Mouse (Mus musculus) C2C12 (cell line): ENCODE results near the gene Rap1gap2.

Source experiments
- CTCF ChIP-seq: IDR thresholded peaks from one replicate; pipeline ENCODE4 v1.5.1; 2011; ENCODE audit not compliant: control insufficient read depth, insufficient read depth, insufficient read length
- MYOD1 ChIP-seq: IDR thresholded peaks from one replicate; pipeline ENCODE4 v1.6.1; 2011; ENCODE audit warnings: low read depth; ENCODE audit not compliant: control insufficient read depth, insufficient read length

DNA sequence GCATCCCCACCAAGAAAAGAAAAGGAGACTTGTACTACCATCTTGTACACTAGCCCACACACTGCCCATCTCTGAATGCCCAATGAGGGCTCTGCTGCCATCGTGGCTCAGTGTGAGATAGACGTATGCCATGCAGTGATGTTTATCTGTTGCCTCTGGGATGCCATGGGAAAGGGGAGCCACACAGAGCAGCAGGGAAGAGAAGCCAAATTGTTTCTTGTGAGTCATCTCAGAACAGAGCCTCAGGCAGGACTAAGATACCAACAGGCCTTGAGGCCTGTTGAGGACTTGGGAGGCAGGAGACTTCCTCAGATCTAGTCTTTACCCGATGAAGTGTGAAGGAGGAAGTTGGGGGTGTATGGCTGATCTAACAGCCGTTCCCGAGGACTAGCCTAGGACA lies 126.8 kb downstream of the Rap1gap2 start:
- TF ChIP-seq CTCF (no peak), MYOD1 (no peak)
